Mouse (Mus musculus): ENCODE measurements around the gene Stk17b. TPM values are rescaled to one million over a fixed set of nuclear protein-coding genes. Genes with fewer than 3 reads are reported as not detected.
"Not testable (repeated sequence)": the region's sequence is repeated elsewhere in the genome, so short reads cannot be mapped to it uniquely, and the experiment has no call there.

The Stk17b gene
- polyA plus RNA-seq, 1 experiment from 2014 or later = 11.7 TPM

DNA sequence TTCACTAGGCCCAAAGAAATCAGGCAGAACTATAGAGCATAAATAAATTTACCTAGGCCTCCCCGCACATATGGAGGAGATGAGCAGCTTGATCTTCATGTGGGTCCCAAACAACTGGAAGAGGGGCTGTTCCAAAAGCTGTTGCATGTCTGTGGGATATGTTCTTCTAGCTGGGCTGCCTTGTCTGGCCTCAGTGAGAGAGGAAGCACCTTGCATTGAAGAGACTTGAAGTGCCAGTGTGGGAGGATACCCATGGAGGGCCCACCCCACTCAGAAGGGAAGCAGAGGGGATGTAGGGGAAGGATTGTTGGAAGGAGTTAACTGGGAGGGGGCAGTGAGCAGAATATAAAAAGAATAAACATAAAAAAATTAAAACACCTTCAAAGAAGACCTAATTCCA is 33.9 kb downstream of the Stk17b start:
- no peak for ATAC-seq (replicated peaks; ENCODE audit: low FRiP score)
- Histone ChIP-seq H3K27ac (ENCODE audit: low read depth, low read length) (no peak overlapping the region), H3K36me3 (ENCODE audit: control insufficient read depth, insufficient read depth, low read length) (no peaks in the 10 kb centered on the region), H3K4me1 (replicated peaks; ENCODE audit: control insufficient read depth, insufficient read depth, low read length) (no peaks in the 10 kb centered on the region; the same call in 1 of the 2 replicates), H3K9me3 (ENCODE audit: control insufficient read depth, low read length) (no peaks in the 10 kb centered on the region), H3K9ac (ENCODE audit: low read length) (no peak overlapping the region), H3K4me2 (ENCODE audit: low read depth, low read length, severe bottlenecking) (no peak overlapping the region), H3K4me3 (ENCODE audit: low read depth, low read length) (no peak overlapping the region), H3K27me3 (ENCODE audit: control insufficient read depth, insufficient read depth, low read length) (no peaks in the 10 kb centered on the region)
- 78% methylated on average over 1 of the region's 1 CpGs for whole genome bisulfite sequencing
- no peak for DNase-seq (ENCODE audit: low spot score)

DNA sequence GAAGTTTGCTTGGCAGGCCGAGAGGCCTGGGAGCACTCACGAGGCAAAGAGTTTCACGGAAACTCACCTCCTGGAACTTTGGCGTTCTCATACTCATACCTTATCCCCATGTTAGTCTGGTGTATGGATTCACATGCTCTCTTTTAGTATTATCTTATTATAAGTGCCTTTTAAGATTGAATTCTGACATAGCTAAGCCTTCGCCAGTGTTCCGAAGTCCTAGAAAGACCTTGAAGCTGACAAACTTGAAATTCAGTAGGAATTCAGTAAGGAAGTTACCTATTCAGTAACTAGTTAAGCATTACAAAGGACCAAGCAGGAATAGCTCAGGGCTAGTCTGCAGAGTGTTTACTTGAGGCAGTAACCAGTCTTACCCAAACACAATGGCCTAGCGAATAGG is 34.3 kb downstream of the Stk17b start:
- not testable (repeated sequence) for H3K36me3 ChIP-seq (ENCODE audit: control insufficient read depth, insufficient read depth, low read length); ATAC-seq (replicated peaks; ENCODE audit: low FRiP score); DNase-seq (ENCODE audit: low spot score); H3K27me3 ChIP-seq (ENCODE audit: control insufficient read depth, insufficient read depth, low read length); H3K27ac ChIP-seq (ENCODE audit: low read depth, low read length); H3K4me1 ChIP-seq (replicated peaks; ENCODE audit: control insufficient read depth, insufficient read depth, low read length); H3K9ac ChIP-seq (ENCODE audit: low read length); H3K4me2 ChIP-seq (ENCODE audit: low read depth, low read length, severe bottlenecking); H3K9me3 ChIP-seq (ENCODE audit: control insufficient read depth, low read length); H3K4me3 ChIP-seq (ENCODE audit: low read depth, low read length)
- 79% methylated on average over 7 of the region's 7 CpGs for WGBS

- 55% methylated on average over 1 of the region's 1 CpGs for WGBS
- H3K36me3 ChIP-seq (ENCODE audit: control insufficient read depth, insufficient read depth, low read length); H3K9ac ChIP-seq (ENCODE audit: low read length); ATAC-seq (replicated peaks; ENCODE audit: low FRiP score); H3K27me3 ChIP-seq (ENCODE audit: control insufficient read depth, insufficient read depth, low read length); H3K27ac ChIP-seq (ENCODE audit: low read depth, low read length); H3K4me1 ChIP-seq (replicated peaks; ENCODE audit: control insufficient read depth, insufficient read depth, low read length); H3K4me3 ChIP-seq (ENCODE audit: low read depth, low read length); H3K4me2 ChIP-seq (ENCODE audit: low read depth, low read length, severe bottlenecking); DNase-seq (ENCODE audit: low spot score); H3K9me3 ChIP-seq (ENCODE audit: control insufficient read depth, low read length): not testable (repeated sequence)
Measured at GRCm38 (mm10) chr1:53749881-53750385, 35.1 kb downstream of the Stk17b start.

- Histone ChIP-seq H3K4me3 (ENCODE audit: low read depth, low read length) (no peak overlapping the region), H3K4me2 (ENCODE audit: low read depth, low read length, severe bottlenecking) (no peak overlapping the region), H3K27me3 (ENCODE audit: control insufficient read depth, insufficient read depth, low read length) (no peaks in the 10 kb centered on the region), H3K4me1 (replicated peaks; ENCODE audit: control insufficient read depth, insufficient read depth, low read length) (no peaks in the 10 kb centered on the region; the same call in 1 of the 2 replicates), H3K27ac (ENCODE audit: low read depth, low read length) (no peak overlapping the region), H3K9ac (ENCODE audit: low read length) (no peak overlapping the region), H3K36me3 (ENCODE audit: control insufficient read depth, insufficient read depth, low read length) (no peaks in the 10 kb centered on the region), H3K9me3 (ENCODE audit: control insufficient read depth, low read length) (no peaks in the 10 kb centered on the region)
- ATAC-seq (replicated peaks; ENCODE audit: low FRiP score) = peak; percentile 75; the same call in 1 of the 2 replicates
- 16% methylated on average over 10 of the region's 11 CpGs for WGBS
- no peak for DNase-seq (ENCODE audit: low spot score)
Measured at GRCm38 (mm10) chr1:53748571-53748970, 36.5 kb downstream of the Stk17b start.

DNA sequence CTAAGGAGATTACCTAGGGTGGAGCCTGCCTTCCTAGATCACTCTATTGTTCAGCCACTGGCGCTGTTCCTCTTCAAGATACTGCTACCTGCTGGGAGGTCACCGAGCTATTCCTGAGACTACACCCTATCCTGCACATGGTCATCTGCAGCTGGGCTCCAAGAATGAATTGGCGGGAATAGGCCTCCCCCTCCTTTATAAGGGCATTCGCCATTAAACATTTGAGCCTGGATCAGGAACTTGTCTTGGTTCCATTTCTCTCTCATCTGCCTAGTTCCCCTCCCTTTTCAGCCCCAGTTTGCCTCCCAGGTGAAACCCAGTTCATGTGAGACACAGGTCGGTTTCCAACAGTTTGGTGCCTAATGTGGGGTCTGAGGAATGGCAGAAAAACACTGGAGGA is 39.0 kb downstream of the Stk17b start:
- WGBS = 55% methylated on average over 5 of the region's 5 CpGs
- H3K4me1 ChIP-seq (replicated peaks; ENCODE audit: control insufficient read depth, insufficient read depth, low read length) = no peaks in the 10 kb centered on the region; the same call in 1 of the 2 replicates
- ATAC-seq (replicated peaks; ENCODE audit: low FRiP score) (no peak), DNase-seq (ENCODE audit: low spot score) (no peak)
- H3K4me3 ChIP-seq (ENCODE audit: low read depth, low read length) = no peak overlapping the region
- H3K4me2 ChIP-seq (ENCODE audit: low read depth, low read length, severe bottlenecking) = no peak overlapping the region
- H3K27ac ChIP-seq (ENCODE audit: low read depth, low read length) = no peak overlapping the region
- no peaks in the 10 kb centered on the region for H3K36me3 ChIP-seq (ENCODE audit: control insufficient read depth, insufficient read depth, low read length)
- H3K27me3 ChIP-seq (ENCODE audit: control insufficient read depth, insufficient read depth, low read length) = no peaks in the 10 kb centered on the region
- no peaks in the 10 kb centered on the region for H3K9me3 ChIP-seq (ENCODE audit: control insufficient read depth, low read length)
- no peak overlapping the region for H3K9ac ChIP-seq (ENCODE audit: low read length)

GRCm38 (mm10) chr1:53741742-53742458 is 43.1 kb downstream of the Stk17b start:
- Histone ChIP-seq H3K4me2 (ENCODE audit: low read depth, low read length, severe bottlenecking) (no peak overlapping the region), H3K27ac (ENCODE audit: low read depth, low read length) (no peak overlapping the region), H3K4me3 (ENCODE audit: low read depth, low read length) (no peak overlapping the region), H3K36me3 (ENCODE audit: control insufficient read depth, insufficient read depth, low read length) (no peaks in the 10 kb centered on the region), H3K9me3 (ENCODE audit: control insufficient read depth, low read length) (no peaks in the 10 kb centered on the region), H3K27me3 (ENCODE audit: control insufficient read depth, insufficient read depth, low read length) (peaks cover 3% of the 10 kb centered on the region; the same call in 1 of the 2 replicates), H3K9ac (ENCODE audit: low read length) (no peak overlapping the region), H3K4me1 (replicated peaks; ENCODE audit: control insufficient read depth, insufficient read depth, low read length) (no peaks in the 10 kb centered on the region)
- ATAC-seq (replicated peaks; ENCODE audit: low FRiP score) (no peak), DNase-seq (ENCODE audit: low spot score) (no peak)
- 87% methylated on average over 3 of the region's 3 CpGs for WGBS

DNA sequence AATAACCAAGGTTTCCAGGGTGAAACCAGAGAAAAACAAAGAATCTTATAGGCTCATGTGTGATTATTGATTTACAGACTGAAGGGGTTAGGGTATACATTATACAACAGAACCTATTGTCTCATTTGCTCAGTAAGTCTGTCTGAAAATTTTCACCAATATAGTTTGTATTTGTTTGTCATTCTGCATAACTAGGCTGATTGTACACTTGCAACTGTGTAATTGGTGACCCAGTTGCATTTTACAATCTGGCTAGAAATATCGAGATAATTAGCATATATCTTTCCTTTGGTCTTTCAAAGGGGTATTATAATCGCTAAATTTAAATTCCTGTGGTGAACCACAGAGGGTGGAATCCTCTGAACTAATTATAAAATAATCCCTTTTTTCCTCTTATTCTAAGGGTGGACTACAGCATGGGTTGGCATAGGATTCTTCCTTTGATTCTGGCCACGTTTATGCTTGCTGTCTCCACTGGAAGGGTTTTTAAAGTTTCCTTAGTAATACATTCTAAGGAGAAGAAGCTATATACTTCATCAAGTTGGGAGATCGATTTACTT is 44.2 kb downstream of the Stk17b start:
- WGBS = 63% methylated on average over 4 of the region's 4 CpGs
- H3K9ac ChIP-seq (ENCODE audit: low read length) = no peak overlapping the region
- H3K36me3 ChIP-seq (ENCODE audit: control insufficient read depth, insufficient read depth, low read length) = no peaks in the 10 kb centered on the region
- H3K4me3 ChIP-seq (ENCODE audit: low read depth, low read length) = no peak overlapping the region
- H3K27me3 ChIP-seq (ENCODE audit: control insufficient read depth, insufficient read depth, low read length) = peaks cover 5% of the 10 kb centered on the region; the same call in 1 of the 2 replicates
- ATAC-seq (replicated peaks; ENCODE audit: low FRiP score) (peak; percentile 63), DNase-seq (ENCODE audit: low spot score) (no peak)
- H3K9me3 ChIP-seq (ENCODE audit: control insufficient read depth, low read length) = no peaks in the 10 kb centered on the region
- no peak overlapping the region for H3K4me2 ChIP-seq (ENCODE audit: low read depth, low read length, severe bottlenecking)
- no peak overlapping the region for H3K27ac ChIP-seq (ENCODE audit: low read depth, low read length)
- no peaks in the 10 kb centered on the region for H3K4me1 ChIP-seq (replicated peaks; ENCODE audit: control insufficient read depth, insufficient read depth, low read length)

GRCm38 (mm10) chr1:53740077-53740776 is 44.8 kb downstream of the Stk17b start:
- H3K4me2 ChIP-seq (ENCODE audit: low read depth, low read length, severe bottlenecking); H3K9me3 ChIP-seq (ENCODE audit: control insufficient read depth, low read length); H3K27ac ChIP-seq (ENCODE audit: low read depth, low read length); H3K4me1 ChIP-seq (replicated peaks; ENCODE audit: control insufficient read depth, insufficient read depth, low read length); H3K9ac ChIP-seq (ENCODE audit: low read length); DNase-seq (ENCODE audit: low spot score); H3K4me3 ChIP-seq (ENCODE audit: low read depth, low read length); H3K36me3 ChIP-seq (ENCODE audit: control insufficient read depth, insufficient read depth, low read length); H3K27me3 ChIP-seq (ENCODE audit: control insufficient read depth, insufficient read depth, low read length): not testable (repeated sequence)
- peak; percentile 76 for ATAC-seq (replicated peaks; ENCODE audit: low FRiP score)
- 30% methylated on average over 3 of the region's 4 CpGs for WGBS

Measured in forebrain, embryonic 11.5 days (tissue).